Mouse (Mus musculus): Measurements from ENCODE around the gene Fbxo6.

DNA sequence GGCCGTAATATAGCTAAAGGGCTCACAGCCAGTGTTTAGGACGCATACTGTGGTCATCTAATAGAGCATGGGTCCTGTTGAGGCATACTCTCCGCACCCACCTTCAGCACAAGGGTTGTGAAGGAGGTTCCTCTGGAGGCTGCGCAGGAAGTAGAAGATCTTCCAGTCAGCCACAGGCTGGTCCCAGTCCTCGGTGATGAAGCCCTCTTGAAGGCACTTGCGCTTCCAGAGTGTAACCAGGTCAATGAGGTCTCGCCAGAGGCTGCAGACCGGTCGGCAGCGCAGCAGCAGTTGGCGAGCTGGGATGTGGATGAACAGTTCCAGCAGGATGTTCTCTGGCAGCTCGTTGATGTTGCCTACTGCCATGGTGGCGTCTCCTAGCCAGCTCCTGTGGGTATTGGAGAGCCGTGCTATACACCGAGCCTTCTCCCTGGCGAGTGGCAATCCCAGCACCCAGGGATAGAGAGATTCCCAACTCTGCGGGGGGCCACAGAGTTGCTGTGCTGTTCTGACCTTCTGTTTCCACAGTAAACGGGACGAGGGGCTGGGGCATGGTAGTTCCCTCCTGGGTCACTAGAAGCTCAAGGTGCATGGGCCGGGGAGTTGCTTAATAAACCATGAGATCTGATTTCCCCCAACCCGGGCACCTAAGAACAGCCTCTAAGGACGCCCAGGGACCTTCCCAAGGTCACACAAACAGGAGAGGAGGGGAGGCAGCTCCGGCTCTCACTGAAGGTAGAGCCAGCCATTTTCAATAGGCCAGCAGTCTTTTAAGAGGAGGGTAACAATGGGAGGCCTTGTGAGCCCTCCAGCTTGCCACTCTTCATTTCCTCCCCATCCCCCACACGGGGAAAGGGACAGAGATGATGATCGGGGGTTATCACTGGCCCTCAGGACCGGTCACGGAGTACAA lies 6.8 kb upstream of the Fbxo6 start:
- TF ChIP-seq CTCF (IDR thresholded peaks at IDR 0.05; ENCODE audit: low read depth) = no peak
- no peak for TF ChIP-seq EP300 (IDR thresholded peaks at IDR 0.05; ENCODE audit: low read depth)
